Mouse (Mus musculus): Measurements from ENCODE around the gene Crtac1. TPM values are rescaled to one million over a fixed set of nuclear protein-coding genes. Genes with fewer than 3 reads are reported as not detected.

Gene Crtac1
- polyA plus RNA-seq, 1 experiment = not detected

DNA sequence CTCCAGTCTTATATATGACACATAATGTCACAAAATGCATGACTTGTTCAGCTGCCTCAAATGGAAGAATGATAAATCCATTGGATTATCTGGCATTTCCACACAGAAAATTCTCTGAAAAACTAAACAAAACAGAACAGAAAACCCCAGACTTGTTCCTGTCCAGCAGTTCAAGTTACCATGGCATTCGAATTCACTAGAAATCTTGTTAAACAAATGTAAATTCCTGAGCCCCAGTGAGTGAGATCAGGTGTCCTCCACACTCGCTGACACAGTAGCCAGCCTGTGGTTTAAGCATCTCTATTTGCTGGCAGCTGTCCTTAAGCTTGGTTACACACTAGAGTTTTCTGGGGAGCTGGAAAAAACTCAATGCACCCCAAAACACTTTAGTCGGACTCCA is 168.1 kb downstream of the Crtac1 start:
- Histone ChIP-seq H3K4me1 (ENCODE audit: control insufficient read depth) (no peaks in the 10 kb centered on the region), H3K36me3 (ENCODE audit: control insufficient read depth) (no peaks in the 10 kb centered on the region), H3K27me3 (ENCODE audit: control insufficient read depth) (peaks cover 6% of the 10 kb centered on the region), H3K9me3 (ENCODE audit: control insufficient read depth, low read length) (no peaks in the 10 kb centered on the region), H3K4me3 (replicated peaks) (no peak overlapping the region)
- TF ChIP-seq TAL1 (IDR thresholded peaks at IDR 0.05; ENCODE audit: low read length) (no peak), GATA1 (IDR thresholded peaks at IDR 0.05; ENCODE audit: low read length) (no peak)

DNA sequence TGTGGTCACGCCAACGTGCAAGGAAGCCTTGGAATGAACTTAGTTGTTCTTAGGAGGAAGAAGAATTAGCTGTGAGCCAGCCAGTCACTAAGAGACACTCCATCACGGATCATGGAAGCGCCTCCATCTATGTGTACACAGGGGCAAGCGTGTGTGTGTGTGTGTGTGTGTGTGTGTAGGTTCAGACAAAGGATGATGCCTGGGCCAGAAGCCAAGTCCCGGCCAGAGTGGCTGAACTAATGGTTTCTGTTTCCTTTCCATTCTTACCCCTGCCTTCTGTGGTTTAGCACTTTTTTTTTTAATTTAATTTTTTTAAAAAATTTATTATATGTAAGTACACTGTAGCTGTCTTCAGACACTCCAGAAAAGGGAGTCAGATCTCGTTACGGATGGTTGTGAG is 171.1 kb downstream of the Crtac1 start:
- TF ChIP-seq GATA1 (IDR thresholded peaks at IDR 0.05; ENCODE audit: low read length) = no peak
- no peak for TF ChIP-seq TAL1 (IDR thresholded peaks at IDR 0.05; ENCODE audit: low read length)
- Histone ChIP-seq H3K27me3 (ENCODE audit: control insufficient read depth) (peaks cover 15% of the 10 kb centered on the region), H3K36me3 (ENCODE audit: control insufficient read depth) (no peaks in the 10 kb centered on the region), H3K4me1 (ENCODE audit: control insufficient read depth) (peaks cover 3% of the 10 kb centered on the region; the same call in 1 of the 2 replicates), H3K9me3 (ENCODE audit: control insufficient read depth, low read length) (no peaks in the 10 kb centered on the region), H3K4me3 (replicated peaks) (no peak overlapping the region)

DNA sequence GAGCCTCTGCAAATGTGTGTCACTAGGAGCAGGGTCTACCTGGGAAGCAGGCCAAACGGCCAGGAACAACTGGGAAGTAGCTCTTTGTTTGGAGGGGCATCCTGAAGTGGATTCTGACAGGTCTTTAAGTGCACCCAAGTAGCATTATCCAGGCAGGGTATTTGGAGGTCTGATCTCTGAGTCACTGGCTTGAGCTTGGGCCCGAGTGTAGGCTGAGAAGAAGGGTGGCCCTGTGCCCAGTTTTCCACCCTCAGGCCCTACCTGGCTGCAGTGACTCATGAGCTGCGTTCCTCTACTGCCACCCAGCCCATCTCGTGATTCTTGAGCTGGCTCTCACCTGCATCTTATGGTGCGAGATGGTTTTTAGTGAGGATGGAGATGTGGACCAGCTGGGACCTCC is 173.0 kb downstream of the Crtac1 start:
- Histone ChIP-seq H3K27me3 (ENCODE audit: control insufficient read depth) (peaks cover 32% of the 10 kb centered on the region), H3K36me3 (ENCODE audit: control insufficient read depth) (no peaks in the 10 kb centered on the region), H3K4me1 (ENCODE audit: control insufficient read depth) (peaks cover 3% of the 10 kb centered on the region; the same call in 1 of the 2 replicates), H3K9me3 (ENCODE audit: control insufficient read depth, low read length) (no peaks in the 10 kb centered on the region), H3K4me3 (replicated peaks) (no peak overlapping the region)
- no peak for TF ChIP-seq GATA1 (IDR thresholded peaks at IDR 0.05; ENCODE audit: low read length)
- TF ChIP-seq TAL1 (IDR thresholded peaks at IDR 0.05; ENCODE audit: low read length) = no peak

DNA sequence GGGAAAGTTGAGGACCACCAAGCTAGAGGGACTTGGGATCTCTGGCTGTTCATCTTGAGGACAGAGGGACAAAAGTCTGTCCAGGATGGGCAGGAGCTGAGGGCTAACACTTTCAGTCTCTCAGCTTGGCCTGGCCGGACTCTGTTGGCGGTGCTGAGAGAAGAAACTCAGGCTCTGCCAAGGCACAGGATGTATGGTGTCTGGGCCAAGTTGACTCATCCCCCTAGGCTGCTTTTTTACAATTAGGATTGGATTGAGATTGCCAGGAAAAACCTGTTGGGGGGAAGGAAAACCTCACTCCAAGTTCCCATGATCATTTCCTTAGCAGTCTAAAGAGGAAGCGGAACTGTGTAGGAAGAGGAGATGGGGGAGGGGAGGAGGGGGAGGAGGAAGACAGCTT is 173.6 kb downstream of the Crtac1 start:
- peaks cover 35% of the 10 kb centered on the region for H3K27me3 ChIP-seq (ENCODE audit: control insufficient read depth)
- H3K4me3 ChIP-seq (replicated peaks) = no peak overlapping the region
- peaks cover 3% of the 10 kb centered on the region; the same call in 1 of the 2 replicates for H3K4me1 ChIP-seq (ENCODE audit: control insufficient read depth)
- TF ChIP-seq TAL1 (IDR thresholded peaks at IDR 0.05; ENCODE audit: low read length) (no peak), GATA1 (IDR thresholded peaks at IDR 0.05; ENCODE audit: low read length) (no peak)
- no peaks in the 10 kb centered on the region for H3K36me3 ChIP-seq (ENCODE audit: control insufficient read depth)
- no peaks in the 10 kb centered on the region for H3K9me3 ChIP-seq (ENCODE audit: control insufficient read depth, low read length)

DNA sequence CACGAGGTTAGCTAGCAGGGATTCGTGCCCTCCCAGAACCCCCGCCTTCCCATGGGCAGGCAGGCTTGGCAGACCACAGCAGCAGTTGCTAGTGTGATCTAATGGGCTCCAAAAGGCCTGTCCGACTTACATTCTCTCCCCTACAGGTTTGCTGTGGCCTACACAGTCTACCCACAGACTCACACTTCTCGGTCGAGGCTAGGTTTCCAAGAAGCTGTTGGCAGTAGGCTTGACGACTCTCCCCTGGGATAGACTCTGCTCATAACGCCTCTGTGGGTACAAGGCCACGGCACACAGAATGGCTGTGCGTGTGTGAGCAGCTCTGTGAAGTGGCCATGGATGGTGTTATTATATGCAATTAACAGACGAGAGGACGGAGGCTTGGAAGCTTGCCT is 174.3 kb downstream of the Crtac1 start:
- no peak for TF ChIP-seq TAL1 (IDR thresholded peaks at IDR 0.05; ENCODE audit: low read length)
- TF ChIP-seq GATA1 (IDR thresholded peaks at IDR 0.05; ENCODE audit: low read length) = no peak
- Histone ChIP-seq H3K27me3 (ENCODE audit: control insufficient read depth) (peaks cover 35% of the 10 kb centered on the region), H3K4me3 (replicated peaks) (no peak overlapping the region), H3K9me3 (ENCODE audit: control insufficient read depth, low read length) (no peaks in the 10 kb centered on the region), H3K36me3 (ENCODE audit: control insufficient read depth) (no peaks in the 10 kb centered on the region), H3K4me1 (ENCODE audit: control insufficient read depth) (peaks cover 3% of the 10 kb centered on the region; the same call in 1 of the 2 replicates)

DNA sequence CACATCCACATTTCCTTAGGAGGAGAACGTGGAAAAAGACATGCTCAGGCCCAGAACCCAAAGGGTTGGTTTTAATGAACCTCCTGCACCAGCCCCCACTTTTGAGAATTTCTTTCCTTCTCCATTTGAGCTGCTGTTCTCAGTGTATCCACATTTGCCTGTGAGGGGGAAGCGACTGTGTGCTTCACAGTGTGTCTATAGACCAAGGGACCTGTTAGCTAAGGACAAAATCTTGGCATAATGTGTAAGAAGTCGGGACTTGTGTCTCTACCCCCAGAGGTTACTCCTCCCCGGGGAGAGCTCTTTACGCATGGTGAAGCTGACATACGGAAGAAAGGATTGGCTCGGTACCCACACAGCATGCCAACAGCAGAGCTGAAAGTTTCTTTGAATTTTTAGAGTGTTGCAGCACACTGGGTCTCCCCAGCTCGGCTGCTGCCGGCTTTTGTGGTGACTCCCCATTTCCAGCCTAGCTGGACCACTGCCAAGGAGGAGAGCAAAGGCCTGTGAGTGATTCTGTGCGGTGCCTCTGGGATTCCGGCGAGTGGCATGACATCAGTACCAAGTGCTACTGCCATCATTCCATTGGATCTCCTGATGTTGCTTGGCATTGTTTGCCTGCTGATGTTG is 174.9 kb downstream of the Crtac1 start:
- Histone ChIP-seq H3K27me3 (ENCODE audit: control insufficient read depth) (peaks cover 35% of the 10 kb centered on the region), H3K36me3 (ENCODE audit: control insufficient read depth) (no peaks in the 10 kb centered on the region), H3K4me3 (replicated peaks) (no peak overlapping the region), H3K9me3 (ENCODE audit: control insufficient read depth, low read length) (no peaks in the 10 kb centered on the region), H3K4me1 (ENCODE audit: control insufficient read depth) (peaks cover 3% of the 10 kb centered on the region; the same call in 1 of the 2 replicates)
- no peak for TF ChIP-seq GATA1 (IDR thresholded peaks at IDR 0.05; ENCODE audit: low read length)
- TF ChIP-seq TAL1 (IDR thresholded peaks at IDR 0.05; ENCODE audit: low read length) = no peak

DNA sequence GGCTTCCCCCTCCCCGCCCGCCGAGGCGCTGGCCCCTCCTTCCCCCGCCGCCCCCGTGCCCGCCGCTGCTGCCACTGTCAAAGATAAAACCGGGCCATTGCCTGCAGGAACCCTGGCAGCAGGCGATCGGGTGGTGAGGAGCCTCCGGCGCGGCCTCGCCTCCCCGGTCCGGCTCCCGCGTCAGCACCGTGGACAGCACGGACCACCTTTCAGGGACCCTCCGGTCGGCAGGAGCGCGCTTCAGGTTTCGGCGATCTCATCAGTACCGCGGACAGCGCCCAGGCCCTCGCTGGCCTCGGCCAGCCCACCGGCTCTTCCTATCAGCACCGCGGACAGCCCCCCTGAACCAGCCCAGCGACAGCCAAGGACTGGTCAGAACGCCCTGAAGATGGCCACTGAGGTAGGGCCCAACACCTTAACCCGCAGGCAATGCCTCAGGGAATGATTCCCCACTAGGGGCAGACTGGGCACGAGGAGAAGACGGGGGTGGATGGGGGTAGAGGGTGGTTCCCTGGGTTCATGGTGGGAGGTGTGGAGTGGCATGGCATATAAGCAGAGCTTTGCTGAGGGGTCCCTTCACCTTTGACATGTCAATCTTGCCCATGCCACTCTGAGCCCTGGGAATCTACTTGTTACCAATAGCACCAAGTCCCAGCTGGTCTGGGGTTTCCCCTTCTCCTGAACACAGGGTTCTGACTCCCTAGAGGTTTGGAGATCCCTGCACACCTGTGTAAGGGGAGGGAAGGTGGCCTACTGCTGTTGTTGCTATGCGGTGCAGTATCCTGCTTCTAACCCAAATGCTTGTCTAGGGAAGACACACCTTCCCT is 175.6 kb downstream of the Crtac1 start:
- Histone ChIP-seq H3K4me1 (ENCODE audit: control insufficient read depth) (peaks cover 3% of the 10 kb centered on the region; the same call in 1 of the 2 replicates), H3K4me3 (replicated peaks) (no peak overlapping the region), H3K27me3 (ENCODE audit: control insufficient read depth) (peaks cover 35% of the 10 kb centered on the region), H3K9me3 (ENCODE audit: control insufficient read depth, low read length) (no peaks in the 10 kb centered on the region), H3K36me3 (ENCODE audit: control insufficient read depth) (no peaks in the 10 kb centered on the region)
- TF ChIP-seq GATA1 (IDR thresholded peaks at IDR 0.05; ENCODE audit: low read length) (no peak), TAL1 (IDR thresholded peaks at IDR 0.05; ENCODE audit: low read length) (no peak)

DNA sequence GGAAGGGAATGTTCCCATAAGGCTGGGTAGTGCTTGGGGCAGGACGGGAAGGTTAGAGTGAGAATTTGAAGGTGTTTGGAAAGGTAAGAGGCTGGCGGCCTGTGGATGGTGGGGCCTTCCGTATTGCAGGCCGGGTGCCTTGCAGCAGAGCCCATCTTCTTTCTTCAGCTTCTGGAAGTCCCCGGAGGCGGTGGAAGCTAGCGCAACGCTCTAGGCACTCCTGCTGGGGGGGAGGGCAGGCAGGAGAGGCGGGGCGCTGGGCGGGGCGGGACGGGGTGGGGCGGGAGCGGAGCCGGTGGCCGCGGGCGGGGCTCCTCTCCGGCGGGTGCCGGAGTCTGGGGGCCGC is 176.2 kb downstream of the Crtac1 start:
- H3K9me3 ChIP-seq (ENCODE audit: control insufficient read depth, low read length) = no peaks in the 10 kb centered on the region
- H3K4me3 ChIP-seq (replicated peaks) = no peak overlapping the region
- H3K27me3 ChIP-seq (ENCODE audit: control insufficient read depth) = peaks cover 35% of the 10 kb centered on the region
- TF ChIP-seq GATA1 (IDR thresholded peaks at IDR 0.05; ENCODE audit: low read length) (no peak), TAL1 (IDR thresholded peaks at IDR 0.05; ENCODE audit: low read length) (no peak)
- no peaks in the 10 kb centered on the region for H3K36me3 ChIP-seq (ENCODE audit: control insufficient read depth)
- H3K4me1 ChIP-seq (ENCODE audit: control insufficient read depth) = peaks cover 3% of the 10 kb centered on the region; the same call in 1 of the 2 replicates

All from erythroblast, embryonic 14.5 days (primary cell).